Mouse (Mus musculus) adrenal gland, postnatal 10 days (tissue): ENCODE results near the gene Ndrg3. TPM values are rescaled to one million over a fixed set of nuclear protein-coding genes. Genes with fewer than 3 reads are reported as not detected.
"Not testable (repeated sequence)": the region's sequence is repeated elsewhere in the genome, so short reads cannot be mapped to it uniquely, and the experiment has no call there.

Source experiments
- DNase-seq: peaks from one replicate; pipeline ENCODE4 v3.0.0; 2021; ENCODE audit warnings: mixed read lengths
- total RNA-seq, 2 experiments: library from RNA; stranded (reverse); gene quantifications; 2 replicates each; pipeline ENCODE4 v1.2.3; 2021

The Ndrg3 gene
- total RNA-seq, 2 experiments from 2014 or later: 51.3 to 59.2 TPM

DNA sequence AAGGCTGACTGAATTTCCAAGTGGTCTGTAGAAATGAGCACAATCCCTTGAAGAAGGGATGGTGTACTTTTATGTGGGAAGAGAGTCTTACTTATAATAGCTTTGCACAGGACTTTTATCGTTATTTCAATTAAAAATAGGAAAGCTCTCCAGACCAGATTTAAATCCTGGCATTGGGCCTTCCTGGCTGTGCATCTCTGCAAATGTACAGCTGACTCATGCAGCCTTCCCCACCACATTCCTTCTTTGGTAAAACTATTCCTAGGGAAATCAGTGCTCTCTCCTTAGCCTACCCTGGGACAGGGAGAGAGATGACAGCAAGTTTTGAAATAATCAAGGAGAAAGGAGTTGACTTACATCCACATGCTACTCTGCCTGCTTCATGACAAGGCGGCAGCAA is 54.1 kb downstream of the Ndrg3 start:
- no peak for DNase-seq

DNA sequence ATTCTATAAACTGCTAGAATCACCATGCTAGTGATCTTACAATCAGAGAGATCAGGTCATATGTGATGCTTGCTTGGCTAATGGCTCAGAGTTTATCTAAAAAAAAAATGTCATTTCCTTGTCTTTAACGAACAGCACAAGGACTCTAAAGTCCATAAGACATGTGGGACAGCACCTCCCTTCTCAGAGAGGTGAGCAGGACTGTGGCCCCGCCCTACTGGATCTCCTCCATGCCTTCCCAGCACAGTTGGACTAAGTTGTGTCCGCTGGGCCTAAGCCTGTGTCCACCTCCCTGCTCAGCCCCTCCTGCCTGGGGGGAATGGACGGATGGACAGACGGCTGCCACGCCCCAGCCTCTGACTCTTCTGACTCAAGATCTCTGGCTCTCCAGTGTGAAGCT is 56.9 kb downstream of the Ndrg3 start:
- no peak for DNase-seq

DNA sequence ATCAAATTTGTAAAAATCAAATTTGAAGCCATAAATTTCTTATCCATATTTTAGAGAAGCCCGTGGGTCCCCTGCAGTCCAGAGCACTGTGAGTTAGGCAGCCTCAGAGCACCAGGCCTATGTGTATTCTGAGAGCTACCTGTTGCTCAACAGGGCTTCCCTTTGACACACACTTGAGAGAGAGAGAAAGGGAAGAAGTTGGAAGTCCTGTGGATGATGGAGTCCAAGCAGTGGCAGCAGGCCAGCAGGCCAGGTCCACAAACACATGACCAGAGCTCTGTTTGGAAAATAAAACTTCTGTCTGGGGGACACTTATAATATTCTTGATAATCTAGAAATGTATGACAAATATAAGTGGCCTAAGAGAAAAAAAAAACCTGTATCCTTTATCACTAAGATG is 58.4 kb downstream of the Ndrg3 start:
- peak; percentile 19 for DNase-seq

DNA sequence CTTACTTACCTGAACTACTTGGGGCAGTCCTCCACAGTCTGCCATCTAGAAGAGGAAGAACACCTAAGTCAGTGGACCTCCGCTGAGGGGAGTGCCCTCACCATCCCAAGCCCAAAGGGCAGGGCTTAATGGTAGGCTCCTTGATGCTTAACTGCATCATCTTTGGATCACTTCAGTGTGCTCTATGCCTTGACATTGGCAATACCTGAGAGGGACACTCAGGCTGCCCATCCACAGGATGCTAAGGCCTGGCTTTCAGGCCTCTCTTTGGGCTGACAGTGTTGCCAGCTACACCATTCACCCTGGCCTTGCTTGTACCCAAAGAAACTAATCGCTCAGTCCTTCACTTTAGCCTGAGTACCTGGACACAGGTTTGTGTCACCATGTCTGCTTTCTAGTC is 60.4 kb downstream of the Ndrg3 start:
- DNase-seq: no peak

DNA sequence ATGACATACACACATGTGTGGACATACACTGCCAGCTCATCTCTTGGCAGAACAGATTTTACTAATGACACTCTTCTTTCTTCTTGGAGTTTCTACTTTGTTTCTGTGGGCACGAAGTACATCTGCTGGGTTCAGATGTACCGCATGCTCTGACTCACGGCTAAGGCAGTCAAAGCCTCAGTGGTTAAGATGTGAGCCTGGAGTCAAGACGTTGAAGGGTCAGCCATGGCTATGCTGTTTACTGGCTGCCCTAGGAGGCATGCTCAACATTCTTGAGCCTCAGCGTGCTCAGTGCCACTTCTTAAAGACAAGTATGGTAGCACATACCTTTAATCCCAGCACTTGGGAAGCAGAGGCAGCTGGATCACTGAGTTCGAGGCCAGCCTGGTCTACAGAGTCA is 61.3 kb downstream of the Ndrg3 start:
- DNase-seq: no peak

DNA sequence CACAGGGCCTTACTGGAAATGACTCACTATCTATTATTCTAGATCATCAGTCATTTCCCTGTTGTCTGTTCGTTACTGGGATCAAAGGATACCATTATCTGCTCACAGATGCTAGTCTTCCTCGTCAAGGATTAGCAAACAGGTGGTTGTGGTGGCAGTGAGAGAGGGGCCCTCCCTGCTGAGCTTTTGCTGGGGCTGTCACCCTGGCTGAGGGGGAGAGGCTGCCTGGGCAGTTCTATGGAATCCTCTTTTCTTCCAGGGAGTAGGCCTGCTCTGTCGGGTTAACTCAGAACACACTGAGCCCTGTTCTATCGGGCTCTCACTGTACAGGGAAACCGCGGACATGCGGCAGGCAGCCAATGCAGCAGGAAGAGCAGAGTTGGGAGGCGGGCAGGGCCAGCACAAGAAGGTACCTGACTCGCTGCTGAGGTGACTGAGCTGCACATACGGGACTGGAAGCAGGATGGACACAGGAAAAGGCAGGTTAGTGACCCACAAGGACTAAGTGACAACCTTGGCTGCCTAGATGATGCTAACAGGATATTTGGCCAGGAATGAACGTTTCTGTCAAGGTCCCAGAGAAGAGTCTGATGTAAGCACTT is 62.2 kb downstream of the Ndrg3 start:
- DNase-seq: no peak

DNA sequence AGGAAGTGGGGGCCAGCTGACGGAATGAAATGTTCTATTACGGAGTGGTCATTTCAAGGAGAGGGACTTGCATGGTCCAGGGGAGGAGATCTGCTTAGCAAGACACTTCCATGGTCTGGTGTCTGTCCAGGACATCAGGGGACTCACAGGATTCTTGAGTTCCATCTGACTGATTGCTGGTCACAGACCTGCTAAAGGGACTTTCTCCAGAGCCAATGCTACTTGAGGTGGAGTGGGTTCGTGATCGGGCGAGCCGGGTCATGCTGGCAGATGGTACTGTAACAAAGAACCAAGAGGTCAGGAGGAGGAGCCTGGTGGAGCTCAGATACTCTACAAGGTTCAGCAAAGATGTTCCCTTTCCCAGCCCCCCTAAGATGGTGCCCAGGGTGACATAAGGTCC is 63.2 kb downstream of the Ndrg3 start:
- DNase-seq: no peak

DNA sequence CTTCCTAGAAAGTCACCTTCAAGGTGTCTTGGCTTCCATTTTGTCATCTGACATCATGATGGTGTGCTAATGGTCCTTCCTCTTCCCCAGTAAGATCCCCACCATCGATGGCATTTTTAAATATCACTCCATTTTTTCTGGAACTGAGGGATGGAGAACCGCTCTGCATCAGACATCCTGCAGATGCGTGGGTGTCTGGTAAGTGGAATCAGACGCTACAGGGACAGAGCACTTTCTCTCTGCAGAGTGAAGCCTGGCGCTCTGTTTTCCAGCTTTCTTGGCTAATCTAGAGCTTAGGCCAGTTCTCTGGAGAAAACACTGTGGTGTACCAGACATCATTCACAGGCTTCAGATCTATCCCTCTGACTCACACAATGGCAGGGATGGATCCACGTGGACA is 64.2 kb downstream of the Ndrg3 start:
- DNase-seq: no peak

DNA sequence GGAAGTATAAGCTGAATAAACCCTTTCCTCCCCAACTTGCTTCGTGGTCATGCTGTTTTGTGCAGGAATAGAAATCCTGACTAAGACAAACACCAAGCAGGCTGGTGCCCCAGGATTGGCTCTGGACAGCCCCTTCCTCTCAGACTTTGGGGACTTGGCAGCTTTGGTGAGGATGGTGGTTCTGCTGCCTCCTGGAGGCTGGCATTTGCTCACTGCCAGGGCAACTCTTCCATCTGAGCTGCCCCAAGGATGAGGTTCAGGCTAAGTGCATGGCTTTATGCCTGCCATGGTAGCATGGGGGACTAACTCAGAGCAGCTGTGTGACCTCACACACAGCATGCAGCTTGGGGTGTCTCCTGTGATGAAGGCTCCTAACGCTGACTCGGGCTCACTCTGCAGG is 66.2 kb downstream of the Ndrg3 start:
- not testable (repeated sequence) for DNase-seq

DNA sequence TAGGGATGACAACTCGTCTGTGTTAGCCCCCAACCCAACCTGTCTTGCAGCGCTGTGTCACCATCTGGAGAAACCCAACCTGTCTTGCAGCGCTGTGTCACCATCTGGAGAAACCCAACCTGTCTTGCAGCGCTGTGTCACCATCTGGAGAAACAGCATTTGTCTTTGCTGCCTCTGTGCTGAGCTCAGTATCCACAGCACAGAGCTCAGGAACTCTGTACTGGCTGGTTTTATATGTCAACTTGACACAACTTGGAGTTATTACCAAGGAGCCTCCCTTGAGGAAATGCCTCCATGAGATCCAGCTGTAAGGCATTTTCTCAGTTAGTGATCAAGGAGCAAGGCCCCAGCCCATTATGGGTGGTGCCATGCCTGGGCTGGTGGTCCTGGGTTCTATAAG is 66.8 kb downstream of the Ndrg3 start:
- not testable (repeated sequence) for DNase-seq

DNA sequence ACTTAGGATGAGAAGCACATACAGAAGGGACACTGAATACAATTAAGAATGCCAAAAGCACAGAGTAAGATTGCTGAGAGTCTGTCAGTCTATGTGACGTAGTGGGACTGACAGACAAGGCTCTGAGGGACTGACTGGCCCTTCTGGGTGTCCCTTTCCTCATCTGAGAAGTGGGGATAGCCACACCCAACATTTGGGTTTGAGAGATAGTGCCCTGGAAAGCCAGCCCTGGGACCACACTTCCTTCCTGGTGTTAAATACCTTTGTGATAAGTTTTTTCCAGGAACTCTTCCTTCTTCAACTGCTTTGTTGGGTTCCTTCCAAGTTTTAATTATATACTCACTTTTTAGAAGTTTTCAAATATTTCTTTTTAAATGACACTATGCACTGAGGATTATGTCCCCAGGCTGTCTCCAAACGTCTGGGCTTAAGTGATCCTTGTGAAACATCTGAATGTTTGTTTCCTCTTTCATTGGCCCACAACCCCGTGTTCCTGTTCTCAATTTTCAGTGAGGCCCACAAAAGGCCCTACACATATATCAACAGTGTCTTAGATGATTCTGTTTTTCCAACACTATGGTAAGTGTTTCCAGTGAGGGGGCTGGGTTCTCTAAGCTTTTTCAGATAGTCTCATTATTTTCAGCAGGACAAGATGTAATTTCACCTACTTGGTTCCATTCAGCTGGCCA is 67.5 kb downstream of the Ndrg3 start:
- DNase-seq: no peak

DNA sequence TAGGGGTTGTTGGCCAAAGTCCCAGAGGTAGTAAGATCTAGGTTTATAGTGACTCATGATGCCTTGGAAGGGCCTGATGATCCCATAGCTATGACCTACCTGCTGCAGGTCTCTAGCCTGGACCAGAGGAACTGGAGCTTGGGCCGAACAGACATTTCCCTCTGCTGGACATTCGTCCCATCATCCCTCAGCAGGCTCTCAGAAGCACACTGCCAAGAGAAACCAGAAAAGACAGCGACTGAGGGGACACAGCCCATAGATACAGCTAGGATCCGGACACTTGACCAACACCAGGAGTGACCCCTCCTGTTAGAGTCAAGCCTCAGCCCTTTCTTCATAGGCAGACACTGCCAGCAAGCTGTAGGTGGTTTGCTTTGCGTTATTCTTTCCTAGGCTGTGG is 68.8 kb downstream of the Ndrg3 start:
- no peak for DNase-seq

DNA sequence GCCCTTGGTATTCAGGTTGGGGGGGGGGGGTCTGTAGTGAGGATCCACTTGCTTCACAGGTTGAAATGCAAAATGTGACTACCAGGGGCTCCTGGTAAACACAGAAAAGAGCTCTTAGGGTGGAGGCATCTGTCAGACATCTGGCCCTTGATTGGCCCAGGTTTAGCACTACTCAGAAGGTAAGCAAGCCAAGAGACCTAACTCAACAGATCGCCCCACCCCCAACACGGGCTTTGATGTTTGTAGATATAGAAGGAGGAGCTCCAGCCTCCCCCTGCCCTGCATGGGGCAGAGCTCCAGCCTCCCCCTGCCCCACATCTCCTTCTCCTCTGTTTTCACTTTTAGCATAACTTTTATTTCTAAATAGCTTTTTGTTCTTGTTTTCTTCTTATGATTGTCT is 72.1 kb downstream of the Ndrg3 start:
- DNase-seq: no peak

DNA sequence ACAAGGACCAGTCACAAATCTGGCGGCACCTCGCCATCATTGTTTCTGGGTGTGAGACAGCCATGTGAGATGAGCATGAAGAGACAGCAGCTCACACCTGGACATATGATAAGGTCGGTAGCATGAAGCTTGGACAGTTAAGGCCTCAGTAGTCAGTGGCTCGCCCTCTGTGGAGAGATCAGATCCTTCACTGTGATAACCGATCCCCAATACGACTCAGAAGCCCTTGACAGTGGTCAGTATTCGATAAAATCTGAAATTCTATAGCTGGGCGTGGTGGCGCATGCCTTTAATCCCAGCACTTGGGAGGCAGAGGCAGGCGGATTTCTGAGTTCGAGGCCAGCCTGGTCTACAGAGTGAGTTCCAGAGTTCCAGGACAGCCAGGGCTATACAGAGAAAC is 72.7 kb downstream of the Ndrg3 start:
- DNase-seq: not testable (repeated sequence)

DNA sequence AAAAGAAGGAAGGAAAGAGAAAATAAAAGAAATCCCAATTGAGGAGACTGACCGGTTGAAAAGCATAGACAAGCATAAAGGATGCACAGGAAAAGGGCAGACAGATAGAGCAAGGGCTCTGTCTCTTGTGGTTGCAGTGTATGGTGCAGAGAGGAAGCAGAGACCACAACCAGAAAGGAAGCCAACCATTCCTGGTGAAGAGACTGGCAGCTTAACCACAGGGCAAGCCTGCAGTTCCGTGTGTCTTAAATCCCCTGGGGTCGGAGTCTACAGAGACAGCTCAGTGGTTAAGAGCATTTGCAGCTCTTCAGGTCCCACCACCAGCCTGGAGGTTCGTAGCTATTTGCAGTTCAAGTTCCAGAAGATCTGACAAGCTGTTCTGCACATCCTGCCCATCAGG is 73.3 kb downstream of the Ndrg3 start:
- DNase-seq: no peak

DNA sequence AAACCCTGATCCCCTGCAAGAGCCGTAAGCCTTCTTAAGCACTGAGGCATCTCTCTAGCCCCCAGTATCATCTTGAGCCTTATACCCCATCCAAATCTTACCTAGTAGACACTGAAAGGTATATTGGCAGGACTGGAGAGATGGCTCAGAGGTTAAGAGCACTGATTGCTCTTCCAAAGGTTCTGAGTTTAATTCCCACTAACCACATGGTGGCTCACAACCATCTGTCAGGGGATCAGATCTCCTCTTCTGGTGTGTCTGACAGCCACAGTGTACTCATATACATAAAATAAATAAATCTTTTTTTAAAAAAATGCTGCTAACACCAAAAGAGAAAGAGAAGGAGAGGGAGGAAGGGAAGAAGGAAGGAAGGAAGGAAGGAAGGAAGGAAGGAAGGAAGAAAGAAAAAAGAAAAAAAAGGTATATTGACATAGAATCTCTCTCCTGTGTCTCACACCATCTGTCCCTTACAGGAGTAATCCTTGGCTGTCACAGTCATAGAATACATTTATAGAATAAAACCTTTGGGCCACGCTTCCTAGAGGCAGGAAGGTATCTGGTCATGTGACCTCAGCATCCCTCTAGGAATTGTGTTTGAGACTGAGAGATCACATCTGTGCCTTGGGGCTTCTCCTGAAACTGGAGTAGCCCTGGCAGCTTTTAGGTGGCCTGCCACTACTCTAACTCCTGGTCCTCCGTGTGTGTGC is 75.3 kb downstream of the Ndrg3 start:
- DNase-seq: no peak

DNA sequence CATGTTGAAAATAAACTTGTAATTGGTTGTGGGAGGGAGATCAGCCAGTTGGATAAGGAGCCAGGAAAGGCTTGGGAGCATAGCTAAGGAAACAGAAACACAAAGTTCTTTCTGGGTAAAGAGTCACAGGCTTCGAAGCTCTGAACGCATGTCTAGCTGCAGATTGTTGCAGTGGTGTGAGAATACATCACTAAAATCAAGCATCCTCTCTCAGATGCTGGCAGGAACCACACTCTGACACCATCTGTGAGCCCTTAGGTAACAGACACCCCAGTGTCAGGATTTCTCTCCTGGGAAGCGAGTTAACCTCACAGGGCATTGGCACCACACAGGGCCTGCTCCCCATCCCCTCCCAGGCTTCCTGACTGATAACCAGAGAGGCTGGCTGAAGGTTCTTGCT is 76.3 kb downstream of the Ndrg3 start:
- no peak for DNase-seq

DNA sequence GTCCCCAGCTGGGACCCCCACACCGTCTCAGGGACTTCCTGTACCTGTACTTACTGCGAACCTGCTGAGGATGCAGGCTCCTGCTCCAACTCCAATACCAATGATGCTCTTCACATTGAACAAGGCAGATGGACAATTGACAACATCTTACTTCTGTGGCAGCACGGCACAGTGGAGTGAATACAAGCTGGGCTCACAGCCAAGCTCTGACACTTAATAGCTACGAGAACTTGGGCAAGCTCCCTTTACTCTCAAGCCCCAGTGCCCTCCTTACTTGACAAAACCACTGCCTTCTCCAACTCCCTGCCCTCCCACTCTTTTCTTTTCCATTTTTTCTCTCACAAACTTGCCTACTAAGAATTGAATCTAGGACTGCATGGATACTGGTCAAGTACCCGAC is 78.7 kb downstream of the Ndrg3 start:
- DNase-seq: peak; percentile 15

DNA sequence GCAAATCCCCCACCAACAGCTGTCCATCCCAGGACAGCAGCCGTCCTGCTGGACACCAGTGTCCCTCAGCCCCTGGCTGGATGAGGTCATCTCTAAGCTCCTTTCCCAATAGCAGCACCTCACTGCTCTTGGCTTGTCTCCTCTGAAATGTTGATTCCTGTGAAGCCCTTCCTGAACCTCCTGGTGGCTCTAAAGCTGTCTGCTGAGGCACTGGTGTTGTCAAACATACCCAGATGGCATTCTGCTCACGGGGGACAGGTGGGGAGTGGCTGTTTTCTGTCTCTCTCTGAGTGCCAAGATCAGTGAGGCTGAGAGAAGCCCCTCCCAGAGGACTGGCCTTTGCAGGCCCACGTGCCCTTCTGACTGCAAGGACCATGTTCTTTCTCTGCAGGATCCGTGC is 85.9 kb downstream of the Ndrg3 start:
- DNase-seq: not testable (repeated sequence)

DNA sequence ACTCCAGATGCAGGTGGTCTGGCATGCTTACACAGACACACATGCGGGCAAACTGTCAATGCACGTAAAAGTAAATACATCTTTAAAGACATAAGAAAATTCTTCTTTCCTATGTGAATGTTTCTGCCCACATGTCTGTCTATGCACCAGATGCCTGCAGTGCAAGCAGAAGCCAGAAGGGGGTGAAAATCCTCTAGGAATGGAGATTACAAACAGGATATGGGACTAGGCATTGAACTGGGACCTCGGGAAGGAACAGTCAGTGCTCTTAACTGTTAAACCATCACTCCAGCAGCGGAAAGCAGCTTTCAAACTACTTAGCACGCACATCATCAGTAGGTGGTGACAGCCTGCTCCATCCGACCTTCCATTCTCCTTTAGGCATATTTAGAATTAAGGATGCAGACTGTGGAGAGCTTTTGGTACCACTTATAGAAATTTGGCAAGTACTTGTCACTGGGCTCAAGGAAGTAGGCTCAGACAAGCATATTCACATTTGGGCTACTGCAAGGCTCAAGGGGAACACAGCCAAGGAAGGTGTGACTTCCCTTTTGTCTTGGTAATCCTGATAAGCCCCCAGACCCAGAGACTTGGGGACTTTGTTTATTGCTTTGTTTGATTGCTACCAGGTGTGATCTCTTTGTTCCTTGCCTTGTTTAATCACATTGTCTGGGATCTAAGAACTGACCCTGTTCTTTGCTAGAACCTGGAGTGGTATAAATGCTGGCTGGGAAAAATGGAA is 86.7 kb downstream of the Ndrg3 start:
- DNase-seq: peak; percentile 77

DNA sequence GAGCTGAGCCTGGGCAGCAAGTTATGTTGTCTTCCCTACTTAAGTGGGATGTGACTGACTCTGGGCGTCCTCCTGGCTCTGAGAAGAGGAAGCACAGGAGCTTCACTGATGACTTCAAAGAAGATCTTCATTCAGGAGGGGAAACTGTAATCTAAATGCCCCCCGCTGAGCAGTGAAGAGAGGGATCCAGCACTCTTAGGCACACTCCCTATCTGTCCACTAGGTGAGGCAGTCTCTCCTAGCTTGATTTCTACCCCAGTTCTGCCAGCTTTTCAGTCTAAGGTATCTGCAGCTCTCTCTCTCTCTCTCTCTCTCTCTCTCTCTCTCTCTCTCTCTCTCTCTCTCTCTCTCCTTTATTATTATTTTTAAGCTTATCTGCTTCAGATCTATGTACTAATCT is 88.5 kb downstream of the Ndrg3 start:
- no peak for DNase-seq

DNA sequence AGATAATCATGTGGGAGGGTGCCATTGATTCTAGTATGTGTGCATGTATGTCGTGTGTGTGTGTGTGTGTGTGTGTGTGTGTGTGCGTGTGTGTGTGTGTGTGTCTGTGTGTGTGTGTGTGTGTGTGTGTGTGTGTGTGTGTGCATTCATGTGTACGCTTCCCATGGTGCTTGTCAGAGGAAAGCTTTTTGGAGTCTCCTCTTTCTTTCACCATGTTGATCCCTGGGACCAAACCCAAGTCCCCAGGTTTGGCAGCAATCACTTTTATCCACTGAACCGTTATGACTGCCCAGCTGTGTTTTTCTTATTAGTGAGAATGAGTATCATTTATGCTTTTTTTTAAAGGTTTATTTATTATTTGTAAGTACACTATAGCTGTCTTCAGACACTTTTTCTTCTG is 89.4 kb downstream of the Ndrg3 start:
- DNase-seq: not testable (repeated sequence)

DNA sequence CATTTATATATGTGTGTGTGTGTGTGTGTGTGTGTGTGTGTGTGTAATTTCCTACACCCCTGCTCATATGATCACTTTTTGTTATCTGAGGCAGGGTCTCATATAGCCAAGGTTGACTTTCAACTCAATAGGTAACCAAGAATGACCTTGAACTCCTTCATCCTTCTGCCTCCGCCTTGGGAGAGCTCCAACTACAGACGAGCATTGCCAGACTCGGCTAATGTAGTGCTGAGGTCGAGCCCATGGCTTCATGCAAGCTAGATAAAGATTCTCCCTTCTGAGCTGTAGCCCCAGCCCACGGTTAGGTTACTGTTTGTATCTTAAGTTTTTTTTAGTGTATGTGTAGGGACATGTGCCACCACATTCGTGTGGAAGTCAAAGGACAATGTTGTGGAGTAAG is 90.0 kb downstream of the Ndrg3 start:
- no peak for DNase-seq
